Mouse (Mus musculus) E14TG2a.4 (cell line): ENCODE results near the gene Kctd2.

Experiments used
- CTCF ChIP-seq: conservative IDR thresholded peaks from 2 replicates; pipeline ENCODE4 v1.5.1; 2014; ENCODE audit warnings: low read length
- POU5F1 ChIP-seq: IDR thresholded peaks from 2 replicates; pipeline ENCODE4 v1.6.1; 2014; ENCODE audit warnings: low read length, borderline replicate concordance

GRCm38 (mm10) chr11:115467217-115467618 lies 47.3 kb downstream of the Kctd2 start:
- TF ChIP-seq CTCF (no peak), POU5F1 (no peak)
